Mouse (Mus musculus) adipose tissue, adult 10 weeks (tissue): ENCODE results near the gene Trpm2. TPM values are rescaled to one million over a fixed set of nuclear protein-coding genes. Genes with fewer than 3 reads are reported as not detected.

Experiments used
- polyA plus RNA-seq: library from polyadenylated mRNA; stranded (reverse); fragments of 350-450 nt; fragmentation: Illumina TruSeq; extraction: RNeasy Lipid Tissue Mini Kit (QIAGEN cat#74804); gene quantifications from one replicate; pipeline ENCODE4 v1.2.3, GENCODE M21; 2014; ENCODE audit warnings: low read depth, low replicate concordance

Gene Trpm2
- 1.5 TPM for polyA plus RNA-seq

DNA sequence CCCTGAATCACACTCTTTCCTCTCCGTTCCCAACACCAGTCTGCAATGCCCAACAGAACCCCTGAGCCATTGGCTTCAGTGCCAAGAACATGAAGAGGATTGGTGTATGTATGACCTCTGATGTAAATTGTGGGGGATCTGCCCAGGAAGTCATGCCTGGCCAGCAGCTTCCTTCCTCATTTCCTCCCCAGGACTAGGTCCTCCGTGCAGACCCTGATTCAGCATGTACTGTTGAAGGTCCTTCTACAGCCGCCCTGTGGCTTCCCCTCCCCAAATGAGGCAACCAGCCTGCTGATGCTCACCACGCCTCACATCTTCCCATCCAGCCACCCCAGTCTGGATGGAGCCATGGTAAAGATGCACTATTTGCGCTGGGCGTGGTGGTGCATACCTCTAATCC, at the start of gene Trpm2:
TSS of gene Trpm2 (minus strand) at position 83 of the 400 bp plus-strand sequence.

DNA sequence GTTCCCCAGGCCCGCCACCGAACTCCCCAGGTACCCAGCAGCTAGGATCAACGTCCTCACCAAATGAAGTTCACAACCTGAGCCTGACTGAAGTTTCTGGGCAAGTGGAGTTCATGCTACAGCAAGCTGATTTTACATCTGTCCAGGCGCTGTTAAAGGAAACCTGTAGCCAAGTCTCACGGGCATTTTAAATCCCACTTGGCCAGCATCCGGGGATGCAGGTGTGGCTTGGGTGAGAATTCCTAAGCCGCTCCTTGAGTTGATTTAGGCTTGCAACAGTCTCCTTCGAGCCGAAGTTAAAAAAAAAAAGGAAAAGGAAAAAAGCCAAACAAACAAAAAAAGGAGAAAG, 39.6 kb upstream of the Trpm2 start, which contains the start of gene Pfkl:
TSS of gene Pfkl (minus strand) at position 139 of the 349 bp plus-strand sequence.

DNA sequence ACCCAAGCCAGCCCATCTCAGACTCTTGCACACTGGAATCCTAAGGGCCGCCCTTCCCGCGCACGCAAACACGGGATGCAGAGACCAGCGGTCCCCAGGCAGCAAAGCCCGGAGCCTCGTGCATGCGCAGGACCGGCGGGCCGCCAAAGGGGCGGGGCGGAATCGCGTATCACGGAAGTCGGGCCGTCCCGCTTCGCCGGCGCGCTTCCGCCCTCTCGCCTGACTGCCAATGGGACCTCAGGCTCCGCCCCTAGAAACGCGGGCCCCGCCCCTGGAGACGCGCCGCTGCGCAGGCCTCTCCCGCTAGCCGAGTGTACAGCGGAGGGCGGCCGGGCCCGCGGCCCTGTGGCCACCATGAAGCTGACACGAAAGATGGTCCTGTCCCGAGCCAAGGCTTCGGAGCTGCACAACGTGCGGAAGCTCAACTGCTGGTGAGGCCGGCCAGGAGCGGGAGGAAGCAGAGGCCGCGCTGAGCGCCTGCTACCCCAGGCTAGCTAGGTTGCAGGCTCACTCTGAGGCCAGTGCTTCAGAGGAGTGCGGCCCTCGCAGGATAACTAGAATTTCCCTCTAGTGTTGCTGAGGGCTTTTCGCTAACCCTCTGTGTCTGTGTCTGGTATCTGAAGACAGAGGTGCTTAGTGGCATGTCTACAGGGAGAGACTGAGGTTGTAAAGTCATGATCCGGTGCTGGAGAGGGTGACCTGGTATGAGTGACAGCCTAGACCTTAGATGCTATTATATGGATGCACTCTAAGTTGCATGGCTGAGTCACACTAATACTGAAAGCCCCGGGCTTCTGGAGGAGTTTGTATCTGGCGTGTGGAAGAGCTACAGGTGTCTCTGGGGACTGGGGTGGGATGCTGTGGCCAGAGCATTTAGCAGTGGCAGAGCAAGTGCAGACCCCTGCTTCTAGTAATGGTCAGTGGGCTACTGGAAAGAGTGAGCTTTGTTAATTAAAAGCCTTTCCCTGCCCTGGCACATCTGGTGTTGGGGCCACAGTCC, 8.3 kb upstream of the Trpm2 start, which contains the start of gene 1810043G02Rik:
TSS of gene 1810043G02Rik (plus strand) at position 174 of the 1,000 bp plus-strand sequence.

DNA sequence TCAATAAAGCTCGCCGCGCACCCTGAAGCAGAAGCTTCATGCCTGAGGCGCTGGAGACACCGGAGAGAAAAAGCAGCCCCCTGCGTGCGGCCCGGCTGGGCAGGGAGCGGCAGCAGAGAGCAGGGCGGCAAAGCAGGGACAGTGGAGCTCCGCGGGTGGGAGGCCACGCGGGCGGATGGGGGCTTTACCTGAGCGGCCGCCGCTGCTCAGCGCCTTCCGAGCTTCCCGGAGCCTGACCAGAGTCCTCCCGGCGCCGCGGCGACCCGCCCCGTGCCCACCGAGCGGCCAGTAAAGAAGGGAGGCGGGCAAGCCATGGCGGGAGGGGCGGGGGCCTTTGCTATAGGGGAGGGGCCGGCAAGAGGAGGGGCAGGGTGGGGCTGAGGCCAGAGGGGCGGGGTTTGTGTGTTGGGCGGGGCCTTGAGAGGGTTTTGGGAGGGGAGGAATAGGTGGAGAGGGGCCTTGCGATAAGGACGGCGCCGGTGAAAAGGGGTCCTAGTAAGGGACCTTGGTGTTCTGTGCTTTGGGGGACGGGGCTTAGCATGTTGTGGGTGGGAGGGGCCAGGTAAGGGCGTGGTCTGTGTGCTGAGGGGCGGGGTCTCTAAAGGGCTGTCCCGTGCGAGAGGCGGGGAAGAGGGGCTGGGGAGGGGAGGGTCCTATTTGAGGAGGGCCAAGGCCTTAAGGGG, 68.0 kb downstream of the Trpm2 start, which contains the start of gene Lrrc3:
TSS of gene Lrrc3 (minus strand) at position 326 of the 683 bp plus-strand sequence.

DNA sequence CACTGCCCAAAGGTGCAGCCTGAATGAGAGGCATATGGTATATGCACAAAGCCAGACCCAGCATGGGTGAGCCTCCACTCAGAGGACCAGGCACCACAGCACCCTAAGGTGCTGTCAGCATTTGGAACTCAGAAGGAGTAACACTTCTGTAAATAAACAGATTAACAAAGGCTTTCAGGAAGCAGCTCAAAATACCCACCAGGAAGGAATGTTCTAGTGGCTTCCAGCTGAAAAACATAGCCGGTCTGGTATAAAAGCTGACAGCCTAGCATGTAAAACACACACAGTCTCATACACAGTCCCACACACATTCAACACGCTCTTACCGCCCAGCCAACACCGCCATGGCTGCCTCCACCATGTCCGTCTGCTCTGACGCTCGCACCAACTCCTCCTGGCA, 108.7 kb downstream of the Trpm2 start, which contains the start of gene Gm3285:
TSS of gene Gm3285 (plus strand) at position 301 of the 400 bp plus-strand sequence.

Other genes starting within 250 kb of the Trpm2 start
- gene Krtap12-1, start 250.0 kb downstream of the Trpm2 start, polyA plus RNA-seq: not detected
- gene Gm10100, start 244.1 kb downstream of the Trpm2 start, polyA plus RNA-seq: not detected
- gene Gm18596, start 227.9 kb downstream of the Trpm2 start, polyA plus RNA-seq: not detected
- gene Gm9736, start 219.2 kb downstream of the Trpm2 start, polyA plus RNA-seq: not detected
- gene Gm3233, start 210.9 kb downstream of the Trpm2 start, polyA plus RNA-seq: not detected
- gene Gm3238, start 199.2 kb downstream of the Trpm2 start, polyA plus RNA-seq: not detected
- not detected for gene Gm7138, start 193.6 kb downstream of the Trpm2 start, polyA plus RNA-seq
- not detected for gene Gm3250, start 188.0 kb downstream of the Trpm2 start, polyA plus RNA-seq
- not detected for gene Gm7137, start 182.4 kb downstream of the Trpm2 start, polyA plus RNA-seq
- gene Gm9639, start 175.5 kb downstream of the Trpm2 start, polyA plus RNA-seq: not detected
- gene Gm19668, start 171.4 kb downstream of the Trpm2 start, polyA plus RNA-seq: not detected
- gene Gm9507, start 158.7 kb downstream of the Trpm2 start, polyA plus RNA-seq: not detected
- not detected for gene Gm2696, start 155.9 kb downstream of the Trpm2 start, polyA plus RNA-seq
- gene Krtap10-4, start 143.5 kb downstream of the Trpm2 start, polyA plus RNA-seq: not detected
- gene Krtap10-10, start 134.6 kb downstream of the Trpm2 start, polyA plus RNA-seq: not detected
- gene Gm36176, start 123.8 kb downstream of the Trpm2 start, polyA plus RNA-seq: not detected
- gene Gm10318, start 117.7 kb downstream of the Trpm2 start, polyA plus RNA-seq: not detected
- not detected for gene Gm3285, start 108.6 kb downstream of the Trpm2 start, polyA plus RNA-seq
- gene Lrrc3, start 68.0 kb downstream of the Trpm2 start, polyA plus RNA-seq: 3.8 TPM
- gene 1810043G02Rik, start 8.0 kb upstream of the Trpm2 start, polyA plus RNA-seq: 20.0 TPM
- gene Pfkl, start 39.5 kb upstream of the Trpm2 start, polyA plus RNA-seq: 61.7 TPM
- gene Dnmt3l, start 71.4 kb upstream of the Trpm2 start, polyA plus RNA-seq: 0.87 TPM
- 0.69 TPM for gene Aire, start 73.0 kb upstream of the Trpm2 start, polyA plus RNA-seq
- gene Icosl, start 98.7 kb upstream of the Trpm2 start, polyA plus RNA-seq: 24.8 TPM
- 102 TPM for gene D10Jhu81e, start 199.2 kb upstream of the Trpm2 start, polyA plus RNA-seq
- 7.1 TPM for gene Pwp2, start 214.6 kb upstream of the Trpm2 start, polyA plus RNA-seq